Mouse (Mus musculus) kidney, embryonic 14.5 days (tissue): ENCODE measurements around the gene Mblac1. TPM values are rescaled to one million over a fixed set of nuclear protein-coding genes. Genes with fewer than 3 reads are reported as not detected.

Experiments used
- ATAC-seq: fragments of 200-750 bp; cut with Nextera tagmentation; 2 replicates; pipeline ENCODE4 v1.8.0; 2017; ENCODE audit warnings: moderate number of reproducible peaks, mild to moderate bottlenecking, moderate TSS enrichment, moderate library complexity; ENCODE audit not compliant: low FRiP score, low TSS enrichment
- H3K27ac ChIP-seq: fragments of 300-500 bp; sonication (generic); 2 replicates; pipeline ENCODE4 v1.5.1; 2014; ENCODE audit warnings: low read depth, mild to moderate bottlenecking, low read length, moderate library complexity, mixed read lengths
- H3K27me3 ChIP-seq: fragments of 300-500 bp; sonication (generic); 2 replicates; pipeline ENCODE4 v1.6.1; 2014; ENCODE audit warnings: mild to moderate bottlenecking, low read length; ENCODE audit not compliant: control insufficient read depth, insufficient read depth
- H3K36me3 ChIP-seq: fragments of 300-500 bp; sonication (generic); 2 replicates; pipeline ENCODE4 v1.6.1; 2014; ENCODE audit warnings: low read length, mixed read lengths; ENCODE audit not compliant: control insufficient read depth, insufficient read depth
- H3K4me1 ChIP-seq: fragments of 300-500 bp; sonication (generic); 2 replicates; pipeline ENCODE4 v1.6.1; 2014; ENCODE audit warnings: low read length, mixed read lengths; ENCODE audit not compliant: control insufficient read depth, insufficient read depth
- H3K4me2 ChIP-seq: fragments of 300-500 bp; sonication (generic); replicated peaks from 2 replicates; pipeline ENCODE4 v1.6.1; 2014; ENCODE audit warnings: low read depth, mild to moderate bottlenecking, low read length
- H3K4me3 ChIP-seq: fragments of 300-500 bp; sonication (generic); 2 replicates; pipeline ENCODE4 v1.5.1; 2014; ENCODE audit warnings: mild to moderate bottlenecking, low read length
- H3K9ac ChIP-seq: fragments of 300-500 bp; sonication (generic); 2 replicates; pipeline ENCODE4 v1.6.1; 2014; ENCODE audit warnings: low read depth, mild to moderate bottlenecking, low read length, moderate library complexity
- H3K9me3 ChIP-seq: fragments of 300-500 bp; sonication (generic); 2 replicates; pipeline ENCODE4 v1.6.1; 2016; ENCODE audit warnings: low read length; ENCODE audit not compliant: control insufficient read depth
- WGBS: fragments of 180-500 bp; shearing (Covaris S2); extraction: QIAGEN DNeasy Blood & Tissue Kit; methylation state at CpG from one replicate; pipeline ENCODE4 v1.1.7; 2014; 5-methylcytosine and 5-hydroxymethylcytosine counted together
- polyA plus RNA-seq: library from polyadenylated mRNA; unstranded; fragments of >200 nt; fragmentation: Nextera tagmentation; extraction: Ambion mirVana; gene quantifications from 2 replicates; pipeline ENCODE4 v1.2.1, GENCODE M21; 2014

Mblac1 gene
- polyA plus RNA-seq, 1 experiment from 2014 or later = 9.7 TPM

DNA sequence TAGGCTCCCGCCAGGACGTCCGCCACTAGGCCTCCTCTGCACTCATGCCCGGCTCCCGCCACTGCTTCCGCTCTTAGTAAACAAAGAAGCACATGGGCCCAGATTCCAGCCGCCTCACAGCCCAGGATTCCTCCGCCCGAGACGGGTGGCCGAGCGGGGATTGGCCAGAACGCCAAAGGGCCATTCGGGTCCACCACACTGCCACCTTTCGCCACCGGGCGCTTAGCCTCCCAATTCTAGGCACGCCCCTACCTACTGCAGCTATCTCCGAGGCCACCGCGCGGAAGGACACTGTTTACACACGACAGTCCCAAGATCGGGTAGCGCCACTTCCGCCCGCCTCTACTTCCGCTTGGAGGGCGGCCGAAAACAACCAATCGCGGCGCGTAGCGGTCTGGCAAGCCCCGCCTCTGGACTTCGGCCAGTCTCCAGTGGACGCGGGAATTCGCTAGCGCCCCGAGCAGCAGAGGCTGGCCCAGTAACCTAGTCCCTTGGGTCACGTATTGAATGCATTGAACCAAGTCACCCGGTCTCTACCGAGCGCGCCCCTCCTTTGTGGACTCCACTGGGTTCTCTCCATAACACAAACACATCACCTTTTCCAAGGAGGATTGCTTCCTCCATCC lies 23.1 kb upstream of the Mblac1 start:
- Histone ChIP-seq H3K4me2 (peak overlapping the region; percentile 80), H3K4me3 (peak overlapping the region; percentile 82), H3K4me1 (peaks cover 8% of the 10 kb centered on the region), H3K9ac (peak overlapping the region; percentile 89), H3K36me3 (peaks cover 63% of the 10 kb centered on the region), H3K9me3 (no peaks in the 10 kb centered on the region), H3K27me3 (no peaks in the 10 kb centered on the region), H3K27ac (peak overlapping the region; percentile 98)
- under 1% methylated on average over 47 of the region's 47 CpGs for WGBS
- ATAC-seq = peak; percentile 90

DNA sequence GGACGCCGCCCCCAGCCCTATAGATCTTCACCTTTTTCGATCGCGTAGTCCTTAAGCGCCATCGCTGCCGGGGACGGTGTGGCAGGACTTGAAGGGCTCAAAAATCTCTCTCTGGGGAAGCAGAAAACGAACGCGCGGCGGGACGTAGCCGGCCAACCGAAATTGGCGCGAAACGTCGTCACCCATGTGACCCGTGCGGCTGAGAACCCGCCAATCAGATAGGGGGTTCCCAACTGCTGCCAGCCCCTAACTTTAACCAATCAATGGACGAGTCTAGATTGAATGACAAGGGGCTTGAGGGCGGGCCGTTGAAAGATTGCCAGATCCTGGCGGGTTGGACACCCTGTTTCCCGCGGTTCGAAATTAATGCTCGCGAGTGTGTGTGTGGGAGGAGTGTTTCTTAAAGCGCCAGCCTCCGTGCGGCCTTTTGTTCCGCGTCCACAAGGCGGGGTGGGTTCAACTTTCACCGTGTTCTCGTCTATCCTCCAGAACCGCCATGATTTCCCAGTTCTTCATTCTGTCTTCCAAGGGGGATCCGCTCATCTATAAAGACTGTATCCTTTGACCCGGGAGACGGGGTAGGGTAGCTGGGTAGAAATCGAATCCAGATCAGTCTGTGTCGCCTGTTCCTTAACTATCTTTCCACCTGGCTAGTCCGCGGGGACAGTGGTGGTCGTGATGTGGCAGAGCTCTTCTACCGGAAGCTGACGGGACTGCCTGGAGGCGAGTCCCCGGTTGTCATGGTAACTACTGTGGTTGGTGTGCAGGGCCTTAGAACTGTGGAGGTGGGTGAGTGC lies 22.2 kb upstream of the Mblac1 start, which contains the start of the genes Ap4m1 and Mcm7:
Gene Ap4m1, plus strand, starts transcription at position 308 of the 797 bp plus-strand sequence.
Gene Mcm7, minus strand, starts transcription at position 728 of the 797 bp plus-strand sequence.
- peak; percentile 91 for ATAC-seq
- under 1% methylated on average over 54 of the region's 54 CpGs for WGBS
- Histone ChIP-seq H3K4me2 (peak within 1 kb of the TSS; percentile 80), H3K36me3 (peaks cover 61% of the 10 kb centered on the region), H3K27ac (peak within 1 kb of the TSS; percentile 98), H3K9me3 (no peaks in the 10 kb centered on the region), H3K4me1 (peaks cover 8% of the 10 kb centered on the region), H3K27me3 (no peaks in the 10 kb centered on the region), H3K9ac (peak within 1 kb of the TSS; percentile 89), H3K4me3 (peak within 1 kb of the TSS; percentile 82)

DNA sequence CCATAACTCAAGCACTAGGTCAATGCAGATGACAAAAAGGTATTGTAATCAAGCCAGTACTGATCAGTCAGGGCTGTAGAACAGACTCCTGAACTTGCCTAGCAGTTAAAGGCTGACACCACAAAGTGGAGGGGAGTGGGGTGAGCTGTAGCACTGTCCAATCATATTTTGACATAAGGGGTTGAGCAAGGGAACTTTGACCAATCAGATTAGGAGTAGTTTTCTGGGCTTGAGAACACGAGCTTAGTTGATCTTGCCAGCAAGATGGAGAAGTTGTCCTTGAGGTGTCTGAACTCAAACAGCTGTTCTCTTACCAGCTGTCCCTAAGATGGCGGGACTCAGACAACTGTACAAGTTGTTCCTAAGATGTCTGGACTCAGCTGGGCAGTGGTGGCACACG lies 20.9 kb upstream of the Mblac1 start:
- Histone ChIP-seq H3K9ac (no peak overlapping the region), H3K4me2 (no peak overlapping the region; the same call in 1 of the 2 replicates), H3K36me3 (peaks cover 61% of the 10 kb centered on the region), H3K27ac (no peak overlapping the region), H3K4me3 (no peak overlapping the region), H3K27me3 (no peaks in the 10 kb centered on the region), H3K4me1 (peaks cover 8% of the 10 kb centered on the region), H3K9me3 (no peaks in the 10 kb centered on the region)
- 77% methylated on average over 3 of the region's 3 CpGs for WGBS
- no peak for ATAC-seq

DNA sequence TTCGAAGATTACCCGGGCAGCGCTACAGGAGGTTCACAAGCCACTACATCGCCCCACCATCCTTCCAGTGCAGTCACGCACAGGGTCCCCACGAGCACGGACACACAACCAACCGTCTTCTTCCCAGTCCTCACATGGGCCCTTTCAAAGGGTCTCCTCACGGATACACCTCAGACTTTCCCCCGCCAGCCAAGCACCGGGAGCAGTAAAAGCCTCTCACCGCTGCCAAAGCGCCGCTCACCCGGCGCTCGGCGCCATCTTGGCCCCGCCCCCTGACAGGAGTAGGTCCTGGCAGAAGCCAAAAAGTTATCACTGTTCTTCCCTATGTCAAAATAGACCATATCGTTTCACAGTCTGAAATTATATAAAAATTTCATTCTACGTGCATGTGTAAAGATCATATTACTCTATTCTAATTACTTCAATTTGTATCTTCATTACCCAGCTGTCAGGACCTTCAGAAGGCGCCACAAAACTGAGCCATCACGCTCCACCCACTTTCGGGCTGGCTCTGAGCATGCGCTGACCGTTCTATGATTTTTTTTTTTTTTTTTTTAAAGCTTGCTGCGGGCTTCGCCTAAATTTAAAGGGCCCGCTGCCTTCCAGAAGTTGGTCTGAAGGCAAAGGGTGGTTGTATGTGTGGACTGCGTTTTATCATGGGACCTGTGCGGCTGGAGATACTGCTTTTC lies 7.0 kb upstream of the Mblac1 start, which contains the start of the genes Taf6 and Cnpy4:
Gene Taf6, minus strand, starts transcription at position 502 of the 689 bp plus-strand sequence.
Gene Cnpy4, plus strand, starts transcription at position 536 of the 689 bp plus-strand sequence.
- Histone ChIP-seq H3K9me3 (no peaks in the 10 kb centered on the region), H3K4me2 (peak within 1 kb of the TSS; percentile 80), H3K27ac (peak within 1 kb of the TSS; percentile 53; the same call in 1 of the 2 replicates), H3K4me1 (peaks cover 5% of the 10 kb centered on the region), H3K36me3 (peaks cover 32% of the 10 kb centered on the region), H3K4me3 (peak within 1 kb of the TSS; percentile 59), H3K9ac (peak within 1 kb of the TSS; percentile 80), H3K27me3 (no peaks in the 10 kb centered on the region)
- peak; percentile 84 for ATAC-seq
- WGBS = under 1% methylated on average over 31 of the region's 31 CpGs

DNA sequence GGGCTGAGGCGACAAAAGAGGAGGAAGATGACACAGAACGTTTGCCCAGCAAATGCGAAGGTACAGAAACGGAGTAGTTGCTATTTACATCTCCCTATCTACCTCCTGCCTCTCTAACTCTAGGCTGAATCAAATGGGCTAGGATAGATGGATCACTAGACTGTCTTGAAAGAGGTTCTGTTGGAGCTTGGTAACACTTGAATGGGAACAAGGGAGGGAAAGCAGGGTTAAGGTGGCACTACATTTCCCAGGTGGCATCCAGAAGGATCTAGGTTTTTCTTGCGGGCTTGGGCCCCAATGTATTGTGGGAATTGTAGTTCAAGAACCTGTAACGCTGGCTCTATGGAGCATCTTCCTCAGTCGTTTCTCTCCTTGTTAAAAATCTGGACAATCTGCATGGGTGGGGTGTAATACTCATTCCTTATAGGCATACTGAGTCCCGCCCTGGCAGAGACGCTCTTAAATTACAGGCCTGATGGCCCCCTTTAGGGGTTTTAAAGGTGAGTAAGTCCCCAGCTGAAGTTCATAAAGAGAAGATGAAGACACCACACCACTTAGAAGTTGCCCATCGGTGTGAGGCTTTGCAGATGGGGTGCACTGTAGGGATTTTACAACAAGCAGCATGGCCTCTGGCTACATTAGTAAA lies 6.3 kb upstream of the Mblac1 start:
- Histone ChIP-seq H3K4me1 (peaks cover 5% of the 10 kb centered on the region), H3K27me3 (no peaks in the 10 kb centered on the region), H3K4me3 (peak overlapping the region; percentile 59), H3K4me2 (peak overlapping the region; percentile 80), H3K36me3 (peaks cover 27% of the 10 kb centered on the region), H3K9ac (peak overlapping the region; percentile 80), H3K9me3 (no peaks in the 10 kb centered on the region), H3K27ac (peak overlapping the region; percentile 4; the same call in 1 of the 2 replicates)
- ATAC-seq = peak; percentile 74
- WGBS = 0% methylated on average over 10 of the region's 10 CpGs

DNA sequence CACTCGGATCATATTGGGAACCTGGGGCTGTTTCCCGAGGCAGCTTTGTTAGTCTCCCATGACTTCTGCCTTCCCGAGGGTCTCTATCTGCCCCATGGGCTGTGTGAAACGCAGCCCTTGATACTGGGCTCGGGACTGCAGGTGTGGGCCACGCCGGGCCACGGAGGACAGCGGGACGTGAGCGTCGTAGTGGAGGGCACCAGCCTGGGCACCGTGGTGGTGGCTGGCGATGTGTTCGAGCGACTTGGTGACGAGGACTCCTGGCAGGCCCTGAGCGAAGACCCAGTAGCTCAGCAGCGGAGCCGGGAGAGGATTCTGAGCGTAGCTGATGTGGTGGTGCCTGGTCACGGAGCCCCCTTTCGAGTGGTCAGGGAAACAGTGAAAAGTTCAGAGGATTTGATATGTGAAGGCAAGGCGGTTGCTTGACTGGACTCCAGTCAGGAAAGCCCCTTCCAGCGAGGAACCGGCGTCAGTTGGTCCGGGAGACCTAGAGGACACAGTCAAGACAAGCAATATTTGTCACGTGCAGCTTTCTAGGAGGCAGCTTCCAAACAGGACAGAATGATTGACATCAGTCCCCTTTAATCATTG lies 736 bp downstream of the Mblac1 start:
- under 1% methylated on average over 29 of the region's 29 CpGs for WGBS

DNA sequence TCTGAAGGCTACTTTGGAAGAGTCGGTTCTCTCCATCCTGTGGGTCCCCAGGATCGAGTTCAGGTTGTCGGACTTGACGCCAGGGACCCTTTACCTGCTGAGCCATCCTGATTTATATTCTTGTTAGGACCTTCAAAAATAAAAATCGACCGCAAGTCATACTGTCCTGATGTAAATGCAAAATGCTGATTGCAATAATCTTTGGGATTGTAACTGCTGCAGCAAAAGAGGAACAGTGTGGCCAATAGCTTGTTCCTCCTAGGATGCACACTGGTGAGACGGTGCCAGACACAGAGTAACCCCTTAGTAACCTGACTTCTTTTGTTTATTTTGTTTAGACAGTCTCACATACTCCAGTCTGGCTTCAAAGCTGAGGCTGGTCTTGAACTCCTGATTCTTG lies 1.3 kb downstream of the Mblac1 start:
- Histone ChIP-seq H3K27me3 (no peaks in the 10 kb centered on the region), H3K4me3 (peak overlapping the region; percentile 75; the same call in 1 of the 2 replicates), H3K4me1 (0 out of 2 replicates have a peak, but pooled peaks cover 4% of the 10 kb centered on the region), H3K27ac (peak overlapping the region; percentile 90; the same call in 1 of the 2 replicates), H3K36me3 (peaks cover 17% of the 10 kb centered on the region; the same call in 1 of the 2 replicates), H3K9ac (peak overlapping the region; percentile 80; the same call in 1 of the 2 replicates), H3K9me3 (no peaks in the 10 kb centered on the region), H3K4me2 (peak overlapping the region; percentile 97)
- whole genome bisulfite sequencing = 67% methylated on average over 7 of the region's 7 CpGs
- no peak for ATAC-seq

More for the DNA sequence above, 736 bp downstream of the Mblac1 start:
- peak overlapping the region; percentile 90 for H3K27ac ChIP-seq
- peak overlapping the region; percentile 97 for H3K4me2 ChIP-seq
- H3K9ac ChIP-seq = peak overlapping the region; percentile 80
- H3K9me3 ChIP-seq = no peaks in the 10 kb centered on the region
- peak overlapping the region; percentile 75 for H3K4me3 ChIP-seq
- no peaks in the 10 kb centered on the region for H3K27me3 ChIP-seq
- peaks cover 19% of the 10 kb centered on the region; the same call in 1 of the 2 replicates for H3K36me3 ChIP-seq
- ATAC-seq = peak; percentile 73
- 0 out of 2 replicates have a peak, but pooled peaks cover 4% of the 10 kb centered on the region for H3K4me1 ChIP-seq

DNA sequence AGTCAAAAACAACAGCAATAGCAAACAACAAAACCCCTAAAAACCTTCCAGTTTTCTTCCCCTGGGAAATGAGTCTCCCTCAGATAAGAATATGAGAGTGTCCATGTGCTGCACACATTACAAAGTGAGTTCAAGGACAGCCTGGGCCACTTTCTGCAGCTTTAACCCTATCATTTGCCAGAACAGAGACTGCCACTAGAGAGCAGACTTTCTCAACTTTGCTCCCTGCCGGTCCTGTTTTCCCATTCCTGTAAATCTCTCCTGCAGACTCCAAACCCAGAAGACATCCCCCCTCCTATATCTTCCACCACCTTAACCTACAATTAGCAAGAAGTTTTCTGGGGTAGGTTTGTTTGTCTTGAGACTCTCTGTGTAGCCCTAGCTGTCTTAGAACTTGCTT lies 5.5 kb downstream of the Mblac1 start:
- no peak overlapping the region for H3K4me2 ChIP-seq
- no peaks in the 10 kb centered on the region for H3K27me3 ChIP-seq
- 13% methylated on average over 1 of the region's 1 CpGs for WGBS
- no peak overlapping the region for H3K4me3 ChIP-seq
- H3K36me3 ChIP-seq = no peaks in the 10 kb centered on the region
- 0 out of 2 replicates have a peak, but pooled peaks cover 4% of the 10 kb centered on the region for H3K4me1 ChIP-seq
- H3K9me3 ChIP-seq = peaks cover under 1% of the 10 kb centered on the region; the same call in 1 of the 2 replicates
- no peak for ATAC-seq
- no peak overlapping the region for H3K27ac ChIP-seq
- H3K9ac ChIP-seq = no peak overlapping the region
